Mouse (Mus musculus): Measurements from ENCODE around the gene Zc3h18. TPM values are rescaled to one million over a fixed set of nuclear protein-coding genes. Genes with fewer than 3 reads are reported as not detected.

Zc3h18 gene
- total RNA-seq, 4 experiments from 2014 or later, result 21.2 to 24.0 (median 22.4) TPM

GRCm38 (mm10) chr8:122463651-122464640 is 87.5 kb downstream of the Zc3h18 start:
- no peak for DNase-seq (ENCODE audit: low spot score)

DNA sequence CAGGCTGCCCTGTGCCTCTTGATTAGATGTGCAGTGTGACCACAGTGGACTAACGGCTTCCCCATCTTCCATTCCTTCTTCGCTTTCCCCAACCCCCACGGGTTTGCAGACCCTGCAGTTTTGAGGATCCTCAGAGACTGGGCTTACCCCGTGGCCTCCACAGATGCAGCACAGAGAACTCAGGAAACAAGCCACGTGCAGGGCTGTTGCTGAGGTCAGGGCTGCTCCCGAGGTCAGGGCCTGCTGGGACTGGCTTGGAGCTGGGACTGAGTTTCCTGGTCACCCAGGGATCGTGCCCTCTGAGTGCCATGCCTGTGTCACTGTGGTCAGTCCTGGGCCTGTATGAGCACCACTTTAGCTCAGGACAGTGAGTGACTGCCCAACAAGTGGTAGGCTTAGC is 88.6 kb downstream of the Zc3h18 start:
- DNase-seq (ENCODE audit: low spot score), result no peak

Other genes with a start within 250 kb of the Zc3h18 start
- gene Zfpm1, start 94.5 kb upstream of the Zc3h18 start, total RNA-seq (2022), result 10 to 100 TPM; 18.1 to 23.2 (median 21.3) TPM
- not detected for gene Trhr2, start 15.9 kb upstream of the Zc3h18 start, total RNA-seq (2022)
- not detected for gene Il17c, start 45.4 kb downstream of the Zc3h18 start, total RNA-seq (2022)
- 10 to 100 TPM; 39.2 to 50.2 (median 44.5) TPM for gene Cyba, start 56.3 kb downstream of the Zc3h18 start, total RNA-seq (2022)
- 1 to 10 TPM; 3.9 to 5.6 (median 4.9) TPM for gene Mvd, start 66.8 kb downstream of the Zc3h18 start, total RNA-seq (2022)
- 10 to 100 TPM in 2 of 4 experiments, 1 to 10 TPM in 2; 2.7 to 14.4 (median 8.2) TPM for gene Snai3, start 84.1 kb downstream of the Zc3h18 start, total RNA-seq (2022)
- 10 to 100 TPM; 38.4 to 68.1 (median 57.1) TPM for gene Rnf166, start 99.5 kb downstream of the Zc3h18 start, total RNA-seq (2022)
- 10 to 100 TPM in 1 of 4 experiments, 1 to 10 TPM in 3; 5.0 to 12.4 (median 7.7) TPM for gene Ctu2, start 99.5 kb downstream of the Zc3h18 start, total RNA-seq (2022)
- gene Piezo1, start 174.7 kb downstream of the Zc3h18 start, total RNA-seq (2022), result 10 to 100 TPM; 13.2 to 17.4 (median 13.7) TPM
- 1 to 10 TPM; 1.9 to 2.4 (median 2.2) TPM for gene Cdt1, start 191.4 kb downstream of the Zc3h18 start, total RNA-seq (2022)
- 10 to 100 TPM; 39.5 to 50.6 (median 44.3) TPM for gene Aprt, start 200.3 kb downstream of the Zc3h18 start, total RNA-seq (2022)
- gene Galns, start 234.9 kb downstream of the Zc3h18 start, total RNA-seq (2022), result 1 to 10 TPM; 3.5 to 5.2 (median 4.4) TPM
- 10 to 100 TPM; 62.8 to 66.2 (median 63.3) TPM for gene Trappc2l, start 235.0 kb downstream of the Zc3h18 start, total RNA-seq (2022)
- under 1 TPM in 2 of 4 experiments, not detected in 2; 0.24 to 0.57 TPM for gene Pabpn1l, start 246.1 kb downstream of the Zc3h18 start, total RNA-seq (2022)